Mouse (Mus musculus): ENCODE results near the gene Sod1. TPM values are rescaled to one million over a fixed set of nuclear protein-coding genes. Genes with fewer than 3 reads are reported as not detected.
"Not testable (repeated sequence)": the region's sequence is repeated elsewhere in the genome, so short reads cannot be mapped to it uniquely, and the experiment has no call there.

Gene Sod1
- polyA plus RNA-seq, 2 experiments, result 622 to 1,097 TPM

GRCm38 (mm10) chr16:90216414-90216813, 4.1 kb upstream of the Sod1 start:
- DNase-seq (ENCODE audit: low spot score) (no peak), ATAC-seq (ENCODE audit: low FRiP score, low read depth) (no peak)
- Histone ChIP-seq H3K4me1 (ENCODE audit: control insufficient read depth, insufficient read depth, low read length) (no peaks in the 10 kb centered on the region), H3K36me3 (ENCODE audit: control insufficient read depth, insufficient read depth, low read length) (no peaks in the 10 kb centered on the region), H3K27ac (replicated peaks; ENCODE audit: low read depth, low read length) (no peak overlapping the region), H3K9ac (ENCODE audit: low read depth, low read length, severe bottlenecking) (no peak overlapping the region), H3K9me3 (ENCODE audit: control insufficient read depth, low read length) (no peaks in the 10 kb centered on the region), H3K4me3 (replicated peaks; ENCODE audit: low read length) (no peak overlapping the region), H3K4me2 (replicated peaks; ENCODE audit: low read depth, low read length, severe bottlenecking) (no peak overlapping the region), H3K27me3 (ENCODE audit: control insufficient read depth, insufficient read depth, low read length) (no peaks in the 10 kb centered on the region)
- TF ChIP-seq POLR2A (IDR thresholded peaks at IDR 0.05; ENCODE audit: borderline replicate concordance, extremely low read depth, insufficient read depth, insufficient read length), result no peak
- 84% methylated on average over 2 of the region's 2 CpGs for WGBS

- TF ChIP-seq POLR2A (IDR thresholded peaks at IDR 0.05; ENCODE audit: borderline replicate concordance, extremely low read depth, insufficient read depth, insufficient read length), result no peak
- H3K27ac ChIP-seq (replicated peaks; ENCODE audit: low read depth, low read length), result no peak overlapping the region
- no peak overlapping the region for H3K9ac ChIP-seq (ENCODE audit: low read depth, low read length, severe bottlenecking)
- no peaks in the 10 kb centered on the region for H3K36me3 ChIP-seq (ENCODE audit: control insufficient read depth, insufficient read depth, low read length)
- ATAC-seq (ENCODE audit: low FRiP score, low read depth), result no peak
- WGBS, result 69% methylated on average over 3 of the region's 3 CpGs
- H3K4me1 ChIP-seq (ENCODE audit: control insufficient read depth, insufficient read depth, low read length), result peaks cover 9% of the 10 kb centered on the region
- no peaks in the 10 kb centered on the region for H3K27me3 ChIP-seq (ENCODE audit: control insufficient read depth, insufficient read depth, low read length)
- no peak overlapping the region for H3K4me3 ChIP-seq (replicated peaks; ENCODE audit: low read length)
- DNase-seq (ENCODE audit: low spot score), result no peak
- no peak overlapping the region for H3K4me2 ChIP-seq (replicated peaks; ENCODE audit: low read depth, low read length, severe bottlenecking)
- H3K9me3 ChIP-seq (ENCODE audit: control insufficient read depth, low read length), result no peaks in the 10 kb centered on the region
Measured at GRCm38 (mm10) chr16:90217356-90217755, 3.2 kb upstream of the Sod1 start.

- no peaks in the 10 kb centered on the region for H3K27me3 ChIP-seq (ENCODE audit: control insufficient read depth, insufficient read depth, low read length)
- no peaks in the 10 kb centered on the region for H3K36me3 ChIP-seq (ENCODE audit: control insufficient read depth, insufficient read depth, low read length)
- H3K9me3 ChIP-seq (ENCODE audit: control insufficient read depth, low read length), result no peaks in the 10 kb centered on the region
- H3K4me2 ChIP-seq (replicated peaks; ENCODE audit: low read depth, low read length, severe bottlenecking), result no peak overlapping the region
- 67% methylated on average over 4 of the region's 4 CpGs for WGBS
- H3K4me3 ChIP-seq (replicated peaks; ENCODE audit: low read length), result no peak overlapping the region
- DNase-seq (ENCODE audit: low spot score) (no peak), ATAC-seq (ENCODE audit: low FRiP score, low read depth) (no peak)
- H3K9ac ChIP-seq (ENCODE audit: low read depth, low read length, severe bottlenecking), result no peak overlapping the region
- TF ChIP-seq POLR2A (IDR thresholded peaks at IDR 0.05; ENCODE audit: borderline replicate concordance, extremely low read depth, insufficient read depth, insufficient read length), result no peak
- H3K4me1 ChIP-seq (ENCODE audit: control insufficient read depth, insufficient read depth, low read length), result peaks cover 13% of the 10 kb centered on the region
- H3K27ac ChIP-seq (replicated peaks; ENCODE audit: low read depth, low read length), result no peak overlapping the region
Measured at GRCm38 (mm10) chr16:90217926-90218325, 2.6 kb upstream of the Sod1 start.

GRCm38 (mm10) chr16:90219445-90219844, 1.1 kb upstream of the Sod1 start:
- peaks cover 12% of the 10 kb centered on the region for H3K36me3 ChIP-seq (ENCODE audit: control insufficient read depth, insufficient read depth, low read length)
- H3K4me2 ChIP-seq (replicated peaks; ENCODE audit: low read depth, low read length, severe bottlenecking); ATAC-seq (ENCODE audit: low FRiP score, low read depth); H3K27me3 ChIP-seq (ENCODE audit: control insufficient read depth, insufficient read depth, low read length); DNase-seq (ENCODE audit: low spot score); H3K9ac ChIP-seq (ENCODE audit: low read depth, low read length, severe bottlenecking); H3K4me3 ChIP-seq (replicated peaks; ENCODE audit: low read length); H3K27ac ChIP-seq (replicated peaks; ENCODE audit: low read depth, low read length); H3K9me3 ChIP-seq (ENCODE audit: control insufficient read depth, low read length): not testable (repeated sequence)
- 66% methylated on average over 4 of the region's 4 CpGs for WGBS
- H3K4me1 ChIP-seq (ENCODE audit: control insufficient read depth, insufficient read depth, low read length), result peaks cover 13% of the 10 kb centered on the region

GRCm38 (mm10) chr16:90220892-90221431, 408 bp downstream of the Sod1 start:
- peak; percentile 81 for ATAC-seq (ENCODE audit: low FRiP score, low read depth)
- peak; percentile 50 for DNase-seq (ENCODE audit: low spot score)
- no peak for TF ChIP-seq POLR2A (IDR thresholded peaks at IDR 0.05; ENCODE audit: borderline replicate concordance, extremely low read depth, insufficient read depth, insufficient read length)
- Histone ChIP-seq H3K9me3 (ENCODE audit: control insufficient read depth, low read length) (no peaks in the 10 kb centered on the region), H3K4me1 (ENCODE audit: control insufficient read depth, insufficient read depth, low read length) (peaks cover 13% of the 10 kb centered on the region), H3K27ac (replicated peaks; ENCODE audit: low read depth, low read length) (peak overlapping the region; percentile 92), H3K4me3 (replicated peaks; ENCODE audit: low read length) (peak overlapping the region; percentile 88), H3K36me3 (ENCODE audit: control insufficient read depth, insufficient read depth, low read length) (peaks cover 27% of the 10 kb centered on the region), H3K27me3 (ENCODE audit: control insufficient read depth, insufficient read depth, low read length) (no peaks in the 10 kb centered on the region), H3K4me2 (replicated peaks; ENCODE audit: low read depth, low read length, severe bottlenecking) (peak overlapping the region; percentile 89), H3K9ac (ENCODE audit: low read depth, low read length, severe bottlenecking) (peak overlapping the region; percentile 93)
- under 1% methylated on average over 28 of the region's 52 CpGs for WGBS
